Mouse (Mus musculus) thymus, adult 18-20 months (tissue): ENCODE measurements around the gene Gm10945.

Experiments used
- DNase-seq, 2 experiments: peaks; one replicate each; pipeline ENCODE4 v3.0.0; 2022; ENCODE audit warnings: mixed read lengths in 2 of 2

The Gm10945 gene

GRCm38 (mm10) chr10:6761287-6761811 is at the start of gene Gm10945:
Gene Gm10945 (minus strand): TSS chr10:6761761.
- DNase-seq: no peak

- DNase-seq: no peak
These were observed 28.7 kb upstream of the Gm10945 start for GRCm38 (mm10) chr10:6790226-6790625.

- no peak for DNase-seq
These were observed 27.1 kb upstream of the Gm10945 start for GRCm38 (mm10) chr10:6788517-6789237.

- no peak for DNase-seq
These were observed 3.4 kb downstream of the Gm10945 start, which contains the start of gene Oprm1 for GRCm38 (mm10) chr10:6758206-6758605. Gene Oprm1 (plus strand): TSS chr10:6758506.

GRCm38 (mm10) chr10:6753375-6753774 is 8.2 kb downstream of the Gm10945 start:
- DNase-seq: no peak

GRCm38 (mm10) chr10:6728469-6728868 is 33.1 kb downstream of the Gm10945 start:
- no peak for DNase-seq

DNA sequence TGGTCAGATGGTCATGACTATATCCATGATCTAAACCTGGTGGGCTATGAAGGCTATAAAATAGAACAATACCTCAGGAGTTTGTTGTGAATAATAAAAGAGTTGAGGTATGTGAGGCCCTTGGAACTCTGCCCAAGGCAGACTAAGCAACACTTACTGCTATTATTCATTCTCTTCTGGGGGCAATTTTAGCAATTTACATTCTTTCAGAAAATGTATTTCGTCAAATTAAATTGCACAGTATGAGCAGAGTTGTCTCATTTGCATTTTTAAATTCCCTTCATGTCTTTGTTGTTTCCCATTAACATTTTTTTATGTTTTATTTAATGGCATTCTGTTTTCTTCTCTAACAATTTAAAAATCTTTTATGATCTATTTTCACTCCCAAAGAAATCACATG is 37.8 kb downstream of the Gm10945 start:
- no peak for DNase-seq

- DNase-seq: no peak
These were observed 44.2 kb downstream of the Gm10945 start for GRCm38 (mm10) chr10:6717181-6717948.

- DNase-seq: no peak
These were observed 56.2 kb downstream of the Gm10945 start for GRCm38 (mm10) chr10:6705226-6705885.

DNA sequence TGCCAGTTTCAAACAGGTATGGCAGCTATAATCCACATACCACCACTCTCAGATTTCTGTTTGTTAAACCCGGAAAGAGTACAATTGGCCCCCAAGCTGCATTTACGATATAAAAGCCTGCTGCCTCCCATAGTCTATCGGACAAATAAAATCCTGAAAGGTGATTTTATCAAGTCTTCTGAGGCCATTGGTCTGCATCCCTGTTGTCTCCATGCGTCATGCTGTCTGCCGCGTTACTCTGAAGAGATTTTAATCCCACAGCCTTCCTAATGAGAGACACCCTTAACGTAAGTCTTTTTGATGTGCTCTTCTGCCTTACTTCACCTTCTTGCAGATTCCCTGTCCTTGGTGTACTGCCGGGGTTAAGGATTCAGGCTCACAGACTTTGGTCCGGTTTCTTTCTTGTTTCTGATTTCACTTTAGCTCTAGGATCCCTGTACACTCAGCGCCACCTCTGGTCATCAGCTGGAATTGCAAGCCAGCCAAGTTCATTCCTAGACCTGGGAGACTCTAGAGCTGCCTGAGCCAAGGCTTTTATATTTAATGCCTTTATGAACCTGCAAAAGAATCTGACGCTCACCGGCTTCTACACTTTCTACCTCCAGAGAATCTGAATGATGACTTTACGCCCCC is 67.2 kb downstream of the Gm10945 start:
- no peak for DNase-seq
